Mouse (Mus musculus): Measurements from ENCODE around the gene Cast.

The Cast gene

GRCm38 (mm10) chr13:74808152-74808929, at the start of gene Cast:
Gene Cast, minus strand, starts transcription at chr13:74808810.
- in situ Hi-C loops (cut with MseI, MboI): no loop called here

DNA sequence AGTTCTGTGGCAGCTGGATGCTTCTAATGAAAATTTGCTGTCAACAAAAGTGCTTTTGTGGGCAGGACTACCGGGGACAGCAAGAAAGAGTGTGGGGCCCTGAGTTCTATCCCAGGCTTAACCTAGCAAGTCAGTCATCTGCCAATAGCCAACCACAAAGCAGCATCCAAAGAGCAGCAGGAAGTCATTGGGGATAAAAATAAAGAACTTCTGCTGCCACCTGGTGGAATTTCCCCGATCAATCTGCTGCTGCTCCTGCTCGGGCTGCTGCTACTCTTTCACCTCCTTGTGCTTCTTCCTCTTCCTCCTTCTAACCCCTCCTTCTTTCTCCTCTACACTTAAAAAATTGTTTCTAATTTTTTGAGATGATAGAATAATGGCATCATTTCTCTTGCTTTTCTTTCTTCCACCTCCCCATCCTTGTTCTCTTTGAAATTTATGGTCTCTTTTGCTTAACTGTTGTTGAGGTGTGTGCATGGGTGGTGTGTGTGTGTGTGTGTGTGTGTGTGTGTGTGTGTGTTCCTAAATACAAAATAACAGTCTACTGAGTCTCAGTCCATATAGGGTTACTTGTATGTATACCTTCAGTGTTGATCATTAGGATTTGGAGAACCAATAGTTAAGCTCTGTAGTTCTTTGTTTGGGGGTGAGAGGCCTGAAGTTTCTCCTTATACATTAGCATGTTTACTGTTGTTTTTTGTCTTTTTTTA, 45.9 kb upstream of the Cast start:
- in situ Hi-C loops (cut with MseI, MboI): loop anchor here (5.0 to 25.0 kb wide), 4 partner anchors 37 to 358 kb away; partner anchors contain the start of gene Erap1 (in 1 of the 2)

- in situ Hi-C loops (cut with MseI, MboI): loop anchor here (5.0 to 25.0 kb wide), 3 partner anchors 34 to 361 kb away; partner anchors contain the start of gene Erap1 (in 1 of the 2)
Measured at GRCm38 (mm10) chr13:74850823-74851222, 42.2 kb upstream of the Cast start.

DNA sequence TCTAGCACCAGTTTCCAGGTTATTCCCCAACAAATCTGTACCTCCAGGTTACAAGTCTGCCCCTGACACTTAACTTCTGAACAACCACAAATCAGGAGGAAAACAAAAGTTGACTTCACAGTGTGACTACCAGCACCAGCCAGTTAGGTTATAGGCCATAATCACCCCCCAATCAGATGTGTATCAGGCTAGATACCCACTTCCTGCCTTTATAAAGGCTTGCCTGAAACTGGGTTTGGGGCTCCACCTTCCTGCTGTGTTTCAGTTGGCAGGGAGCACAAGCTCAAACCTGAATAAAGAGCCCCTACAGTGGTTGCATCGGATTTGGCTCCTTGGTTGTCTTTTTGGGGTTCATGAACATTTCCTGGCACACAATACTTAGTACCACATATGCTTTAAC, 37.3 kb upstream of the Cast start:
- in situ Hi-C loops (cut with MseI, MboI): no loop called here

GRCm38 (mm10) chr13:74834543-74834942, 25.9 kb upstream of the Cast start:
- in situ Hi-C loops (cut with MseI, MboI): no loop called here

DNA sequence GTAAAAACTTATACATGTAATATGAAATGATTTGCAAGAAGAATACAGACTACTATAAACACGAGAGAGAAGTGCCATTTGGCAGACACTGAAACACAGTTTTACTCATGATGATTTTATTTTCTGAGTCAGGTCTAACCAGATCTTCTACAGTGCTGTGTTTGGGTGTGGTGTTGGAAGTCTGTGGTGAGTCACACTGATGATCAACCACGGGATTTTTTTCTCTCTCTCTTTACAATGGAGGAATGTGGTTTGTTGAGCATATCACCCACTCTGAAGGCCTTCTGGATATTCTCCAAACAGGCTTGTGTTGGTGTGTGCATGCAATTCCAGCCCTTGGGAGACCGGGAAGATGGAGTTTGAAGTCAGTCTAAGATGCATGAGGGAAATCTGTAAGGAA, 13.5 kb upstream of the Cast start:
- in situ Hi-C loops (cut with MseI, MboI): no loop called here

DNA sequence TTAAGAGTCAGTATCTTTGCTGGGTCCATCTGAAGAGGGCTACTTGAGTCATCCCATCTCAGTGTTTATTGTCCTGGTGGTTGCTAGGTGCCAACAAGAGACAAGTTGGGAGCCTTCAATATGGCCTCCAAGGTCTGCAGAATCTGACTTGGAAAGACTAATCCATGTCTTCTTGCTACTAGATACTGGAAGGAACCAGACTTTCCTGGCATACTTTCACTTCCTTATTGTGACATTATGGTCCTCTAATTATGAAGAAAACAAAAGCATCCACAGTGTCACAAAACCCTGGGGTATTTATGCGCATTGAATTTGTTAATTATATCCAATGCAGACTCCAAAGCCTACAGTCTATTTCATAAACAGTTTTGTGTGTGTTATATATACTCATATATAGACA, 7.1 kb upstream of the Cast start:
- in situ Hi-C loops (cut with MseI, MboI): loop anchor here in 1 of 2 experiments (5.0 kb wide), 1 partner anchor 37 kb away; no protein-coding TSS in a partner anchor

DNA sequence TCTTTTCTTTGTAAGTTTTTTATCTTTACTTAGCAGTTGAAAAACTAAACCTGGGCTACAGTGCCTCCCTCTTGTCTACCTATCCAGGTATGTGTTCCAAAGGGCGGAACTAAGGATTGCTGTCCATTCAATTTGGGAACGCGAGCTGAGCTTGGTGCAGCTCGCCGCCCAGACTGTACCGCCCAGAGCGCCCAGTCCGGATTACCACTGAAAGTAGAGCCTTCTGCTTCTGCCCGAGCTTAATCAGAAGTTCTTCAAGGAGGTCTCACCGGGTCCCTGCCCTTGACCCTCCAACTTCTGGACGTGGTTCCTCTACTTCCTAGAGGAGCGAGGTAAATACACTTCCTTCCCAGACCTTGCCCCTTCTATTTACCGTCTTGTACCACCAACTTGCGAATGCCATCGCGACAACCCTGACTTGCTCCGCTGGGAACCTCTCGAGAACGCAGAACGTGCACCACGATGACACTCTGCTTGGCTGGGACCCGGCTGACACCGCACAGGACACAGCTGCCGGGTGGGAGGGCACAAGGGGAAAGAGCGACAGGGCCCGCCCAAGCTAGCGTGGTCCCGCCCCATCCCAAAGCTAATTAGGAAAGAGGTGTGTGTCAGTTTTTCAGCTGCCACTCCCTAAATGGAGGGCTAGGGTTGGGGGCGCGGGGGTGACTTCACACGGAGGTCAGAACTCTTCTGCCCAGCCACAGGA, 1.0 kb downstream of the Cast start:
- in situ Hi-C loops (cut with MseI, MboI): no loop called here

GRCm38 (mm10) chr13:74806934-74807333, 1.7 kb downstream of the Cast start:
- in situ Hi-C loops (cut with MseI, MboI): no loop called here

GRCm38 (mm10) chr13:74794435-74794834, 14.2 kb downstream of the Cast start:
- in situ Hi-C loops (cut with MseI, MboI): no loop called here

GRCm38 (mm10) chr13:74787681-74788080, 20.9 kb downstream of the Cast start:
- in situ Hi-C loops (cut with MseI, MboI): no loop called here

- in situ Hi-C loops (cut with MseI, MboI): no loop called here
Measured at GRCm38 (mm10) chr13:74772151-74772550, 36.5 kb downstream of the Cast start.

DNA sequence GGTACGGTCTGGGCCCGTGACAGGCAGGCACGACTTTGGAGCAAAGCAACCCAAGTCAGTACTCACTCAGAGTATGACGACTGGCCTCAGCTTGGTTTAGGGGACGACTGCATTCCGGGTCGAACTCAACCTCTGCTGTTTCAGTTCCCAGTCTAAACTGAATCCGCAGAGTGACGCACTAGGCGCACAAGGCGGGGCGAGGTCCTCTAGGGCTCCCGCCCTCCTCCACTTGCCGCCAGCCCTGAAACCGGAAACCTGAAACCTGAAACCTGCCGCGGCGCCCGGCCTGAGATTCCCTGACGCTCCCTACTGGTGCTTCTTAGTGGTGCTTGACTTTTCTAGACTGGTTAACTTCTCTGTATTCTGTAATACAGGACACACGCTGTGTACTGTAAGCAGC, 38.1 kb downstream of the Cast start:
- in situ Hi-C loops (cut with MseI, MboI): no loop called here

DNA sequence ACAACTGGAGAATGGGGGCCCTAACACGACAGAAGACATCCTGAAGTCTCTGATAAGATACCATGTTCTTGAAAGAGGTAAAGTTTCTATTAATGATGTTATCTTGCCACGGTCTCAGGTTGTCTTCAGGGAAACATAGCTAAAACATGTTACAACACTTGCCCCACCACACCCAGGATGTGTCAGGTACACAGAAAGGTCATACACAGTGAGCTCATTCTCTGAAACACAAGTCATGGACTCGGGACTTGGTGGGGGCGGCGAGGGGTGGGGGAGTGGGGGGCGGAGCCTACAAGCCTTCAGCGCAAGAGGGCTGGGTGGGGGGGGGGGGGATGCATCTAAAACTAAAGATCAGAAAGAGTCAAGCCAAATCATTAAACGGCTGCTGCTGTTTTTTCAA, 38.7 kb downstream of the Cast start:
- in situ Hi-C loops (cut with MseI, MboI): no loop called here

- in situ Hi-C loops (cut with MseI, MboI): no loop called here
Measured at GRCm38 (mm10) chr13:74767186-74767585, 41.4 kb downstream of the Cast start.

- in situ Hi-C loops (cut with MseI, MboI): no loop called here
Measured at GRCm38 (mm10) chr13:74762741-74763140, 45.9 kb downstream of the Cast start.

DNA sequence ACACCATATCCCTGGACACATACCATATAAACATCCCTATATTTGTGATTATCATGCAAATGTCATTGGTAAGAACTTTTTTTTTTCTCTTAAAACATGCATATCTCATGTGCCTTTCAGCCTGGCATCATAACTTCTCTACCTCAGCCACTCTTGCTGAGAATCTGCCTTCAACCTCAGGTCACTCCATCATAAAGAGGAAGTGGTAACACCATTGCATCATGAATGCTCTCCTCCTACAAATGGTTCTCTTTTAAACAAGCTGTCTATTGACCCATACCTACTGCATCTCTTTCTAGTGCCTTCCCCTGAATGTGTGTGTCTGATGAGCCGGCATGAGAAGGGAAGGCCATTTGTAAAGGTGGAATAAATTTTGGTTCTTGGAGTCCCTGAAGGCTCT, 49.5 kb downstream of the Cast start:
- in situ Hi-C loops (cut with MseI, MboI): no loop called here

DNA sequence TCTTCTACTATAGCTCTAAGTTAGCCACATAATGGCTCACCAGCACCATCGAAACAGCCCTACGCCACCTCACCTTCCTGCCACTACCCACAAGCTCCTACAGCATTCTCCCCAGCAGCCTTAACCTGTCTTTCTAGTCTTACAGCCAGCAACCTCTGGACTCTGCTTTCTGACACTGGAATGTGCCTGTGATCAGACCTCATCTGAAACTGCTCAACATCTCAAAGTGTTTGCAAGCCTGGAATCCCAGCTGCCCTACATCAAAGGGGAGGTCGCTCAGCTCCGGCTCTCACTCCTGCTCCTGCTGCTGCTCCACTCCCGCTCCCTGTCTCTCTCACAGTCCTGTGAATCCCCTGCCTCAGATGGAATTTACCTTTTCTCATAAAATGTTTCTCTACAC, 65.4 kb downstream of the Cast start:
- in situ Hi-C loops (cut with MseI, MboI): no loop called here

DNA sequence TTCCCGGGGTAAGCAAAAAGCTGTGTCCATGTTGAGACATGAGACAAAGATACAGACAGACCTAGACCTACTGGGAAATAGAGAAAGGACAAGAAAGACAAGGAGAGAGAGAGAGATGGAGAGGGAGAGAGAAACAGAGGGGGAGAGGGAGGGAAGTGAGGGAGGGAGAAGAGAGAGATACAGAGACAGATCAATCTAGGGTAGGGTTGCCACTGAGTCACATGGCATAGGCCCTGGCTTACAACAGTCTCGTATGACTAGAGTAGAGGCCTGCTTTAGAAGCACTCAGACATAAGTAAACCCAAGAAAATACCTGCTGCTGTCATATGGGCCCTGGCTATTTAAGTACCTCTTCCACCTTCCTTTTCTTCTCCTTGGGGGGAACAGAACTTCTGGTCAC, 72.2 kb downstream of the Cast start:
- in situ Hi-C loops (cut with MseI, MboI): no loop called here

- in situ Hi-C loops (cut with MseI, MboI): no loop called here
Measured at GRCm38 (mm10) chr13:74735834-74736233, 72.8 kb downstream of the Cast start.

- in situ Hi-C loops (cut with MseI, MboI): no loop called here
Measured at GRCm38 (mm10) chr13:74733726-74734125, 74.9 kb downstream of the Cast start.

- in situ Hi-C loops (cut with MseI, MboI): no loop called here
Measured at GRCm38 (mm10) chr13:74719002-74719401, 89.6 kb downstream of the Cast start.

Measured in mouse trophoblast stem cell (cell line).